Mouse (Mus musculus): ENCODE results near the gene Kctd12.

Kctd12 gene

DNA sequence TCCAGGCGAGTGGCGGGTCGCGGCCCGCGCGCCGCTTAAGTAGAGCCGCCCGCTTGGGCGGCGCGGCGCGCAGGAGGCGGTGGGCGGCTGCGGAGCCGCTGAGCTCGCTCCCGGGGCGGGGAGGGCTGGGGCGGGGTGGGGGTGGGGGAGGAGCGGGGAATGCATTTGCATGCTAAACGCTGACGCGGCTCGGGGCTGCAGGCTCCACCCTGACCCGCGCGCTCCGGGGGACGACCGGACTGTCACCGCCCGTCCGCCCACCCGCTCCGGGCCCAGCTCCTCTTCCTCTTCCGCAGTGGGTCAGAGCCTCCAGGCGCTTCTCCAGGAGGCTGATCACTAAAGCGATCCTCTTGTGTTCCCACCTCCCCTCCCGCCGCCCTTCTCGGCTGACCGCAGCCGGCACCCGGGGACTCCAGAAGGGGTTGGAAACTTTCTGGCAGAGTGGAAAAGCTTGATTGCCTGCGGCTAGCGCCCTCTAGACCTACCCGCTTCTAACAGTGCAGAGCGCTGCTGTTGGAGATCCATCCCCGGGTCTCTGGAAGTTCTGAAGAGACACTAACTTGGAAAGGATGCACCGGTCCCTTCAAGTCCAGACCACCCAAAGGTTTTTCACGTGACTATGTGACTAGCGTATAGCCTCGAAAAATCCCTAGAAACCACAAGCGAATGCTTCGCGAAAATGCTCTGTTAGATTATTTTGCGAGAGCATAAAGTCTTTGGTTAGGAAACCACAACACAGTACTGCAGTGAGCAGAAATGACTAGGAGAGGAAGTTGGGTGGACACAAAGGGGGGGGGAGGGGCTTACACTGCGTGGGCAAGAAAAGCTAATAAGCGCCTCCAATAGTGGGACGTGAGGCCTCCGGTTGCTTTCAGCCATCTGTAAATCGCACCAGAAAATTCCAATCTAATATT lies at the start of gene Kctd12:
TSS of gene Kctd12 (minus strand) at position 11 of the 914 bp plus-strand sequence.
- in situ Hi-C loops (cut with MboI; ENCODE audit: low sequenced_read_pairs) = loop anchor here (5.0 to 25.0 kb wide), 3 partner anchors 176 to 1046 kb away; no protein-coding TSS in a partner anchor

DNA sequence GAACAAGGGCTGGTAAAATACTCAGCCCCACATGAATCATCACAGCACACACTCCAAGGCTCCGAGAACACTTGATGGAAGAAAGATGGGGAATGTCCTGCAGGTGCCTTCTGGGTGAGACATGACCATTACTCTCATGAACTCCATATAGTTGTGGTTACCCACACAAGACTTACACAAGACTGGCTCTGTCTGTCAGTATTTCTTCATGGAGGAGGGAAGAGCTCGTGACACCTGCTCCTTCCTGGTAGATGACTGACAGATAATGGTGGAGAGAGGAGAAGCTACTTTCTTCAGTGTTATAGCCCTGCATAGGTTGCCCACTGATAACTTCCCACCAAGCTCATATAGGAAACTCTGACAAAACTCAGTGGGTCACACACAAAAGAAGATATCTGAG lies 46.8 kb upstream of the Kctd12 start:
- in situ Hi-C loops (cut with MboI; ENCODE audit: low sequenced_read_pairs) = no loop called here

DNA sequence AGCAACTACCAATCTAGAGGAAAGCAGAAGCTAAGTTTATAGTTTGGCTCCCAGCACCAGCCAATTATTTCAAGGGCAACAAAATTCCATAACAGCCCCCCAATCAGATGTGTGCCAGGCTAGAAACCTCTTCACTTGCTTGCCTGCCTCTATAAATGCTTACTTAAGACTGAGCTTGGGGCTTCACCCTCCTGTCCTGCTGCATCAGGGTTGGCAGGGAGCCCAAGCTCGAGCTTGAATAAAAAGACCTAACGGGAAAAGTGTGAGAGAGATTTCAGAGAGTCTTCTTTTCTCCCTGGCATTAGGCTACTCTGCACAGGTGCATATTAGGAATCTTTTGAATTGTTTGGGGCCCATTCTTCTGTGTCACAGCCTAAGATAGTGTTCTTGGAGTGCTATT lies 37.6 kb upstream of the Kctd12 start:
- in situ Hi-C loops (cut with MboI; ENCODE audit: low sequenced_read_pairs) = no loop called here

DNA sequence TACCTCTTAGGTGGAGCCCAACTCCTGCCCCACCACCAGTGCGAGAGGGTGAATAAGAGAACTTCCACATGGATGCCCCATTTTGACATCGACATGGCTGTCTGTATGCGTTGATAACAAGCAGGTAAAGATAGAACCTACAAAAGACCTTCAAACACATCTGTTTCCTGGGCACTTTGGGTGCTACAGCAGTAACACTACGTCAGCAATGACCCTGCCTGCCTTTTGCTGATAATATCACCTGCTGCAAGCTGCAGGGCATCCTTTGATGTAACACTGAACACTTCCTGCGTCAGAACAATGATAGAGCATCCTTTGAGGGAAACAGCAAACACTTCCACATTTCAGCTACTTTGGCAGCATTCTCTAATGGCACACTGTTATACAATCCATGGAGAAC lies 34.6 kb upstream of the Kctd12 start:
- in situ Hi-C loops (cut with MboI; ENCODE audit: low sequenced_read_pairs) = no loop called here

DNA sequence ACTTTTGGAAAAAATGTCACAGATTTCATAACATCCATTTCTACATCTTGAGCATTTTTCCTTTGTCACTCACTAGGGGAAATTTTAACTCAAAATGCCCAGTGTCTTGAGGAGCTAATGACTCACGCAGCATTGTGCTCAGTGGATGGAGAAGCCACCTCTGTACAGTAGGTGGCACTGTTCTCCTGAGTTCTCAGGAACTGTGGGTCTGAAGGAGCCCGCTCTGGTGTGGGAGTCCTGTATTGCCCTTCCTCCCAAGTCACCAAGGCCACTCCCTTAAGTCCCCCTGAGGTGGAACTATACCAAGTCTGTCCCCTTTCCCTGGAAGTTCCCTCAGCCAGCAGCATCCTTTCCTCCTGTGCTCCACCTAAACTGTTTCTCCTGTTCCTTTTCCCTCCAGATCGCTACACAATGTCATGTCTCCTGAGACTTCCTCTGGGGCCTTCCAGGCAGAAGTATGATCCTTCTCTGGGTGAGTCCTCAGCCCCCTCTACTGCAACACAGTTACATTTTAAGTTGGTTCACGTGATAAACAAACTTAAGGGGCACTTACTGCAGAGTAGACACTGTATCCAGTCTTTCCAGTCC lies 30.2 kb upstream of the Kctd12 start:
- in situ Hi-C loops (cut with MboI; ENCODE audit: low sequenced_read_pairs) = loop anchor here (5.0 kb wide), 1 partner anchor 35 kb away; the partner anchor contains the start of gene Acod1

DNA sequence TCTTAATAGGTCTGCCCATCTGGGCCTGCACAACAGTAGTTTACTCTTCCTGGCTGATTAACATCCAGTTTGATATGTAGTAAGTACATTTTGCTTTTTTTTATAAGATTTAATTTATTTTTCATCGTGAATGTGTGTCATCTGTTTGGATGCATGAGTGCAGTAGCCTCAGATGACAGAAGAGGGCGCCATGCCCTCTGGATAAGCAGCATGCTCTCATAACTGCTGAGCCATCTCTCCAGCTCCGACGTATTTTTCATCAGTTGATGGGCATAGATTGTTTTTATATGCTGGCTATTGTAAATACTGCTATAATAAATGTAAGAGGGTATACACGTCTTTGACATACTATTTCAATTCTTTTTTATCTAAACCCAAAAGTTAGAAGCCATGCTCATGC lies 29.3 kb upstream of the Kctd12 start:
- in situ Hi-C loops (cut with MboI; ENCODE audit: low sequenced_read_pairs) = loop anchor here (5.0 kb wide), 1 partner anchor 36 kb away; the partner anchor contains the start of gene Acod1

DNA sequence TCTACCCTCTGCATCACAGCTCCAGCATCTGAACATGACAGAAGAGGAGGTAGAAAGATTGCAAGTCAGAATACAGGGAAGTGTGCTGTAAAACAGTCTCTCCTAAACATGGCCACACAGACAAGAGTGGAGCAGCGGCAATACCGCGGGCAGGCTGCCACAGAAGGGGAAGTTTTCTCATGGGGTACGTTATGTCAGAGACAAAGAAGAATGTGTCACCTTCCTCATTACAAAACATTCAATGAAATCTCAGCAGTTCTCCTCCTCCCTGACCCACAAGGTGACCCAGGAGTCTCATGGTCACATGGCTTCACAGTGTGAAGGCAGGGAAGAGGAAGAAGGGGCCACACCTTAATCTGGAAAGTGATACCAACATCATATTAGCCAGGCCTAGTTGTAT lies 25.3 kb upstream of the Kctd12 start:
- in situ Hi-C loops (cut with MboI; ENCODE audit: low sequenced_read_pairs) = loop anchor here (10.0 kb wide), 1 partner anchor 527 kb away; no protein-coding TSS in a partner anchor

DNA sequence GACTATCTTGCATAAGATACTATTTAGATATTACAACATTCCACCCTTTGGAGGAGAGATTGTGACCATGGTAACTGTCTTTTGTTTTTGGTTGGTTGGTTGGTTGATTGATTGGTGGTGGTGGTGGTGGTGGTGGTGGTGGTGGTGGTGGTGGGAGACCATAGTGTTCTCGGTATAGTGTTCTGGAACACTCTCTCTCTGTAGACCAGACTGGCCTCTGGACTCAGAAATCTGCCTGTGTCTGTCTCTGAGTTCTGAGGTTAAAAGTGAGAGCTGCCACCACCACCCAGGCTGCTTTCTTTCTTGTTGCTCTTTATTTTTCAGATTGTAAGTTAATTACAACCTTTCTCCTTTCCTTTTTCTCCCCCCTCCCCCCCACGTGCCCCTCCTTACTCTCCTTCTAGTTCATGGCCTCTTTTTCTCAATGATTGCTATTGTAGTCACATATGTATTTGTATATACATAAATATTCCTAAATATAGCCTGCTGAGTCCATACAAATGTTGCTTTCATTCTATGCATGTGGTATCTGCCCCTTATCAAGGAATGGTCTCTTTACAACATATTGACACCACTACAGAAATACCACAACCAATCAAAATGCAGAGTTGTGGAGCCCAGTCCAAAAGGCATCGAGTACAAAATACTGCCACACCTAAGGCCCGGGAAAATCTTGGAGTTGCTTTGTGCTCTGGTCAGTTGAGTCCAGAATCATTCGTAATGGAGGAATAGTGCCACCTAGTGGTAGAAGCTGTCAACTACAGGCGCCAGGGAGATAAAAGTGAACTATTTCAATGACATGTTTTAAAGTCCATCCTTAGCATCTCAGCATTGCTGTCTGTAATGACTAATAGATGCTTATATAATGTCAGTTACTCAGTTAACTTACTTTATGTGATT lies 12.5 kb upstream of the Kctd12 start:
- in situ Hi-C loops (cut with MboI; ENCODE audit: low sequenced_read_pairs) = loop anchor here (25.0 kb wide), 1 partner anchor 1058 kb away; no protein-coding TSS in a partner anchor

DNA sequence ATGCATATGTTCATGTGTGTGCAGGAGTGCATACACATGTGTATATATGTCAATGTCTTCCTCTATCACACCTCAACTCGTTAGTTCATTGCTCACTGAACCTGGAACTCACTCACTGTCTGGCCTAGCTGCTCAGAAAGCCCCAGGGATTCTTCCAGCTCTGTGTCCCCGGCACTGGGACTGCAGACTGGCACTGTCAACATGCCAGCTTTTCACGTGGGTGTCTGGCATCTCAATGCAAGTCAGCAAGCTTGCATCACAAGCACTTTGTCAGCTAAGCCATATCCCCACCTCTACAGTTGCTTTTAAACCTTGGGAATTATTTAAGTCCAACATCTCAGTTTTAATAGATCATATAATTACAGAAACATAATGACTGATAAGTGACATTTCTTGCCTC lies 8.3 kb upstream of the Kctd12 start:
- in situ Hi-C loops (cut with MboI; ENCODE audit: low sequenced_read_pairs) = loop anchor here (25.0 kb wide), 1 partner anchor 1053 kb away; no protein-coding TSS in a partner anchor

DNA sequence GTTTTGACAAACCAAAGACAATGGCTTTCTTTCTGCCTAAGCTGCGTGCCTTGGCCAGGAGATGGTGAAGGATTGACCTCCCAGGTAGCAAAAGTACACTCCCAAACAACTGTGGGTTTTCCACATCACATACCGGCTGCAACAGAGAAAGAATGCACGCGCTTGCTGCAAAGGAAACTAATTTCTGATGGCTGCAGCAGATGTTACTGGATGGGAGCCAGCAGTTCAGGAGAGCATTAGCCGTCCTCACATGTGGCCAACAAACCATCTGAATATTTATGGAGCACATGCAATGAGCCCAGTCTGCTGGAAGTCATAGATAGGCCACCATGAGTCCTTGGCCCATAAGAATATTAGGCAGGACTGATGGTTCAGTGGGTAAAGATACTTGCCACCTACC lies 7.4 kb upstream of the Kctd12 start:
- in situ Hi-C loops (cut with MboI; ENCODE audit: low sequenced_read_pairs) = loop anchor here (10.0 to 25.0 kb wide), 2 partner anchors 475 to 1053 kb away; no protein-coding TSS in a partner anchor

DNA sequence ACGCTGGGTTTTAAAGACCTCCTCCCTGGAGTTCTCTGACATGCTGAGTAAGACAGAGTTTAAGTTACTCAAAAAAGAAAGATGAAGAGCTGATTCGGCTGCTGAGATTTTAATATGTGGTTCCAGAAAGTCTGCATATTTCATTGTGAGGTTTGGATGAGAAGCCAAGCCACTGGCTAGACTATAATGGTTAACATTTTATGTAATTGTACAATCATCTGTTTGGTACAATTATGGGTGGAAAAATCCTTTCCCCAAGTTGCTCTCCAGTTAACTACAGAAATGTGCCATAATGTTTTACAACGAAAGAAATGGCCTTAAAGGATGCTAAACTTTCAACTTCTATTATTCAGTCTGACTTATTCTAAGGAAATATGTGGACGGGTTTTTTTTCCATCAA lies 6.8 kb upstream of the Kctd12 start:
- in situ Hi-C loops (cut with MboI; ENCODE audit: low sequenced_read_pairs) = loop anchor here (10.0 to 25.0 kb wide), 2 partner anchors 474 to 1052 kb away; no protein-coding TSS in a partner anchor

DNA sequence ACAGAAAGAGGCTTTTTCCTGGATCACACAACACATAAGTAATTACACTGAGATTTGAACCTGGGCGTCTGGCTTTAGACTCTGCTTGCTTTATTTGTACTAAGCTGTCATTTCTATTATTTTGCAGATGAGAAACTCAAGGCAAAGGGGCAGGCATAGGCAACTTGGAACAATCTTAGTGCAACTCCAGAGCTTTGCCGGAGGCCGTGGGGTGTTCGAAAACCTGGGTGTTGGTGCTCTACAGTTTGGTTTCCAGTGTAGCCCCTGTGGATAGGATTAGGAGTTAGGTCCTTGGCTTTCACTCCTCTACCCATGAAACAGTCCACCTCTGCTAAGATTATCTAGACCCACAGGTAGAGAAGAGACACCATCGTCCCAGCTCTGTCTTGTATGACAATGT lies 5.2 kb upstream of the Kctd12 start:
- in situ Hi-C loops (cut with MboI; ENCODE audit: low sequenced_read_pairs) = loop anchor here (10.0 to 25.0 kb wide), 2 partner anchors 473 to 1050 kb away; no protein-coding TSS in a partner anchor

DNA sequence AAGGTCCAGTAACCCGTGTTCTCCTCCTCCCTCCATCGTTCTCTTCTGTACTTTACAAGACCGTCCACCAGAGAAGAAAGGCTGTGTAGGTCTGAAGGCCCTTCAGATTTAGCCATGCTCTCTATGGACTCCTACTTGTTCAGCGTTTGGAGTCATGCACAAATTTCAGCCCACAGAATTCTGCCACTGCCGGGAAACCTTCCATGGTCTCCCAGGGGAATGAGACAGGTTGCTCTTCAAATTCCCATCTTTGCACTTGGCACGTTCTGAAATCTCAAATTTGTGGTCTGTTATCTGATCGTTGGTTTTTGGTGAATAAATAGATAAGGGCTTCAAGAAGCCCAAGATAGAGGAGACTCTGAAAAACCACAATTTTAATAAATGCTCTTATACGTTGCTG lies 1.2 kb upstream of the Kctd12 start:
- in situ Hi-C loops (cut with MboI; ENCODE audit: low sequenced_read_pairs) = loop anchor here (5.0 to 25.0 kb wide), 3 partner anchors 176 to 1046 kb away; no protein-coding TSS in a partner anchor

DNA sequence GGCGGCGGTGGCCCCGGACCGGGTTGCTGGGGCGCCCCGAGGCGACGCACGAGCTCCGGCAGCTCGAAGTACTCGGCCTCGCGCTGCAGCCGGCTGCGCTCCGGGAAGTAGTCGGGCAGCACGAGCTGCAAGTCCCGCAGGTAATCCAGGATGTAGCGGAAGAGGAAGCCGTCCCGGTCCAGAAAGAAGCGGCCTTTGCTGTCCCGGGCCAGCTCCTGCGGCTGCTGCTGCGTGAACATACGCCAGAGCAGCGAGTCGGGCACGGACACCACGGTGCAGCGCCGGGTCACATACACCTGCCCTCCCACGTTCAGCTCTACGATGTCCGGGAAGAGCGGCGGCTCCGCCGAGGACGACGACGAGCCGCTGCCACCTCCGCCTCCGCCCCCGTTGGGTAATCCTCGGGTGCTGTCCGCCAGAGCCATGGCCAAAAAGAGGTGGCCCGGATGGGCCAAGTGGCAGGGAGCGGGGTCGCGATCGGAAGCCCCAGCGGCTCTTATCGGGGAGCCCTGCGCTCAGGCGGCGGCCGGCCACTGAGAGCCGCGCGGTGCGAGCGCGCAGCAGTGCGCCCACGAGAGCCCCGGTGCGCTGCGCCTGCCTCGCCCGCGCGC lies 316 bp downstream of the Kctd12 start:
- in situ Hi-C loops (cut with MboI; ENCODE audit: low sequenced_read_pairs) = loop anchor here (5.0 to 25.0 kb wide), 3 partner anchors 175 to 1045 kb away; no protein-coding TSS in a partner anchor

DNA sequence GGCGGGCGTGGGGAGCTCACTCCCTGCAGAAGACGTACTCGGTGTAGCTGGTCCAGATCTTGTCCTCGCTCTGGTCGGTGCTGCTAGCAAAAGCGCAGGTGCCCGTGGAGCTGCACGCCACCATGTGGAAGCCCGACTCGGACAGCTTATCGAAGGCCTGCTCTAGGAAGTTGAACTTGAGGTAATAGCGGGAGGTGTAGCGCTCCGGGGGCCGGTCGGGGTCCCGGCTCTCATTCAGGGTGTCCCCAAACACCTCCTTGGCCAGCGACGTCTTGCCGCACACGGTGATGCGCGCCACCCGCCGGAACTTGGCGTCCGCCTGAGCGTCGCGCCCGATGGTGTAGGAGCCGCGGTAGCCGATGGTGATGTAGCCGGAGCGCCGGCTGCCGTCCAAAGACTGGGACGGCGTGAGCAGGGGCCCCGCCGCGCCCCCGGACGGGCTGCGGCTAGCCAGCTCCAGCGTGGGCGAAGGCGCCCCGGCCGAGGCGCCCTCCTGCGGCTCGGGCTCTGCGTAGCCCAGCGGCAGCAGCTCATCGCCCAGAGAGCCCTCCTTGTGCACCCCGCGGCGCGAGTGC lies 909 bp downstream of the Kctd12 start:
- in situ Hi-C loops (cut with MboI; ENCODE audit: low sequenced_read_pairs) = loop anchor here (5.0 to 25.0 kb wide), 3 partner anchors 174 to 1044 kb away; no protein-coding TSS in a partner anchor

DNA sequence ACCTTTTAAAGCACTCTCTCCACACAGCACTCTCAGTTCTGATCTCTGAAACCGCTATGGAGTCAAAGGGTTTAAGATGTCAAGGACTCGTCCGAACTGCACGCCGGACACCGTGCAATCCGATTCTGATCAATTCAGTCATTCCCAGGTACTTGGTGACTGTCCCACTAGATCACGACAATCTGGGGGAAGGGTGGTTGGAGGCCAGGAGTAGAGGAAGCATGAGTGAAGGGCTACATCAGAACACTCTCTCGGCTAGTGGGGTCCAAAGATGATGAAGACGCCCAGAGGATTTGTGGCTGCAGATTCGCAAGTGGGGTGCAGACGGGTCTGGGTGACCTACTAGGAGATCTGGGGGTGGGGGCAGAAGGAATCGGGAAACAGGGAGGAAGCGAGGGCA lies 1.5 kb downstream of the Kctd12 start:
- in situ Hi-C loops (cut with MboI; ENCODE audit: low sequenced_read_pairs) = loop anchor here (5.0 to 25.0 kb wide), 3 partner anchors 174 to 1044 kb away; no protein-coding TSS in a partner anchor

DNA sequence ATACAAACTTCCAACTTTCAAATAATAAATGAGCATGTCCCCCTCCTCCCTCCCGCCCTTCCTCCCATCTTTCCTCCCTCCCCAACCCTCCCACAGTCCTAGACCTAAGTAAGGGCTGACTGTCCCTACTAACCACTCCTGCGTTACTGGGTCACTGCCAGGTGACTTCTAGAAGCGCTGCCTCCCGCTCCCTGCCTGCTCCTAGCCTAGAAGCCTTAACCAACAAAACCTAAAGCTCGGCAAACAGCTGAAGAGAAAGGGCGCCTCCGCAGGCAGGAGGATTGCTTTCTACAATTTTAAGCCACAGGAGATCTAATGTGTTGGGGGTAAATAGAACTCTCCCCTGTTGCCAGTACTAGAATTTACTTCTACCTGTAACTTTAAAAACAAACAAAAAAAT lies 2.0 kb downstream of the Kctd12 start:
- in situ Hi-C loops (cut with MboI; ENCODE audit: low sequenced_read_pairs) = loop anchor here (5.0 to 25.0 kb wide), 3 partner anchors 173 to 1043 kb away; no protein-coding TSS in a partner anchor

DNA sequence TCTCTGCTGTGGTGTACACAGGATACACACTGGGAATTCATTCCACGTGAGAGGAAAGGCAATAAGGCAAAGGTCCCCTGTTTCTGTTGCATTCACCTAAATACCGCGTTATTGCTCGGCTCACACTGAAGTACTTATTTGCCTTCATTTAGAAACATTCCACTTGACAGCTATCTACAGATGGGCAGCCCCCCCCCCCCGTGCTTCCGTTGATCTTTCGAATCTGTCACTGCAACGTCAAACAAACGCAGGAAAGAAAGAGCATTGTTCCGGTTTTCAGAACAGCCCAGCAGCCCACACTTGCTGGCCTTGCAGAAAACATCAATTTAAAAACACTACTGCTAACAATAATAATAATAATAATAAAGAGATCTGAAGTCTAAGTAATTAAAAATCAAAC lies 2.6 kb downstream of the Kctd12 start:
- in situ Hi-C loops (cut with MboI; ENCODE audit: low sequenced_read_pairs) = loop anchor here (5.0 to 25.0 kb wide), 3 partner anchors 173 to 1043 kb away; no protein-coding TSS in a partner anchor

DNA sequence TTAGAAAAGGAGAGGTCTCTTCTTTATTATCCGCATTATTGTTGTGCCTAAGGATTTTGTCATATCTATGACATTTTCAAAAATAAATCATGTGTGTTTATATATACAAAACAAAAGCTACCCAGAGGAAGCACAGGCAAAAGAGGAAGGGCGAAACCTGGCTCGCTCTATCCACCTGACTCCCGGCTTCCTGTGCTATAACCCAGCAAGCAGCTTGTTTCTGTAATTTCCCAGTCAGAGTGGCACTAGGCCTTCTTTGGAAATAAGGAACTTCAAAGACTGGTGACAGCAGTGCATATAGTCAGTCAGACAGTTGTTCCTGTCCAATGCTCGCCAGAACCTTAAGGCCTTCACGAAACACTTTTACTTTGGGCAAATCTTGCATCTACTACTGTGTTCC lies 6.6 kb downstream of the Kctd12 start:
- in situ Hi-C loops (cut with MboI; ENCODE audit: low sequenced_read_pairs) = loop anchor here (25.0 kb wide), 1 partner anchor 1039 kb away; no protein-coding TSS in a partner anchor
